ENCODE assay signal across 9 mouse cellular contexts in genomic region chr7:19226817-19227797, GRCm38 (mm10). TPM values are rescaled to one million over a fixed set of nuclear protein-coding genes. Genes with fewer than 3 reads are reported as not detected.
A peak's percentile ranks its signal among the peaks of the same experiment; 100 is the strongest.
DNase-seq lines count a peak whose midpoint lies in the region; ATAC-seq and TF ChIP-seq lines count a peak whose summit lies in the region.
"Had no signal": no experiment of that assay in that cellular context is flagged by ENCODE, and none has a peak within 500 bp of the region (broad histone marks: within the 10 kb centered on the region; RNA-seq: fewer than 3 reads in every experiment).

No protein-coding gene starts in this region.

- H3K9me3 ChIP-seq in ES-Bruce4 (replicated peaks; ENCODE audit: control insufficient read depth, insufficient read depth, low read length, poor library complexity, severe bottlenecking) = no peaks in the 10 kb centered on the region
- no peaks in the 10 kb centered on the region for H3K9me3 ChIP-seq in neural tube, embryonic 12.5 days

- H3K27me3 ChIP-seq in ES-Bruce4 (ENCODE audit: control insufficient read depth, insufficient read depth, low read length, poor library complexity, severe bottlenecking) = no peaks in the 10 kb centered on the region
- no peaks in the 10 kb centered on the region for H3K27me3 ChIP-seq in liver, adult 2 months (ENCODE audit: control insufficient read depth, insufficient read depth, low read length)
- H3K27me3 ChIP-seq in neural tube, embryonic 12.5 days (replicated peaks) = no peaks in the 10 kb centered on the region

- DNase-seq in 416B (ENCODE audit: low read depth) = peak; percentile 22
- peak; percentile 50 to 55 for DNase-seq in heart, adult 18-20 months
- DNase-seq in kidney, adult 9 months = peak; percentile 59
- DNase-seq in liver, adult 2 months (ENCODE audit: extremely low read depth, low read depth, low spot score) = no peak
- no peak for DNase-seq in yolk sac, embryonic 10.5 days (ENCODE audit: low spot score)

- TF ChIP-seq CTCF in ES-Bruce4 (IDR thresholded peaks at IDR 0.05; ENCODE audit: low read depth, low read length) = no peak
- 0 out of 2 replicates have a peak, but pooled peaks have one; percentile 0 for TF ChIP-seq CTCF in liver, adult 2 months (IDR thresholded peaks at IDR 0.05; ENCODE audit: low read depth, low read length)

- H3K27ac ChIP-seq in ES-Bruce4 (ENCODE audit: insufficient read depth, low read length) = peak overlapping the region; percentile 73
- H3K27ac ChIP-seq in liver, adult 2 months (replicated peaks; ENCODE audit: insufficient read depth, low read depth, low read length) = peak overlapping the region; percentile 63
- peak overlapping the region; percentile 58 for H3K27ac ChIP-seq in neural tube, embryonic 12.5 days

- peaks cover 7% of the 10 kb centered on the region; the same call in 1 of the 2 replicates for H3K79me2 ChIP-seq in liver, adult 2 months (ENCODE audit: control insufficient read depth, insufficient read depth, low read length)

- peak overlapping the region; percentile 86 for H3K4me2 ChIP-seq in neural tube, embryonic 12.5 days (replicated peaks)

- H3K4me1 ChIP-seq in ES-Bruce4 (ENCODE audit: control insufficient read depth, insufficient read depth, low read length) = no peaks in the 10 kb centered on the region
- H3K4me1 ChIP-seq in liver, adult 2 months (ENCODE audit: control insufficient read depth, insufficient read depth, low read length) = peaks cover 25% of the 10 kb centered on the region
- peaks cover 17% of the 10 kb centered on the region for H3K4me1 ChIP-seq in neural tube, embryonic 12.5 days

- peak overlapping the region; percentile 88 for H3K4me3 ChIP-seq in ES-Bruce4 (ENCODE audit: low read depth, low read length)
- peak overlapping the region; percentile 69 for H3K4me3 ChIP-seq in liver, adult 2 months (ENCODE audit: insufficient read depth, low read depth, low read length)
- peak overlapping the region; percentile 55 for H3K4me3 ChIP-seq in neural tube, embryonic 12.5 days

- WGBS in liver, adult 2 months = 24% methylated on average over 20 of the region's 20 CpGs
- WGBS in neural tube, embryonic 12.5 days = 20% methylated on average over 20 of the region's 20 CpGs

- TF ChIP-seq POLR2A in ES-Bruce4 (IDR thresholded peaks at IDR 0.05; ENCODE audit: insufficient read depth, low read length) = no peak
- TF ChIP-seq POLR2A in liver, adult 2 months (IDR thresholded peaks at IDR 0.05; ENCODE audit: extremely low read depth, insufficient read depth, low read length) = no peak

- H3K36me3 ChIP-seq in ES-Bruce4 (ENCODE audit: control insufficient read depth, insufficient read depth, low read length, poor library complexity, severe bottlenecking) = no peaks in the 10 kb centered on the region
- no peaks in the 10 kb centered on the region for H3K36me3 ChIP-seq in liver, adult 2 months (ENCODE audit: control insufficient read depth, insufficient read depth, low read length)
- H3K36me3 ChIP-seq in neural tube, embryonic 12.5 days = peaks cover 13% of the 10 kb centered on the region

- peak overlapping the region; percentile 52 for H3K9ac ChIP-seq in ES-Bruce4 (ENCODE audit: low read depth, poor library complexity, severe bottlenecking)
- peak overlapping the region; percentile 72 for H3K9ac ChIP-seq in liver, adult 2 months (ENCODE audit: low read depth, low read length)
- H3K9ac ChIP-seq in neural tube, embryonic 12.5 days = peak overlapping the region; percentile 62

- ATAC-seq in common myeloid progenitor, adult 5-6 weeks (replicated peaks; ENCODE audit: low read depth, poor library complexity, severe bottlenecking) = peak; percentile 19
- peak; percentile 19 for ATAC-seq in neural tube, embryonic 12.5 days (ENCODE audit: low FRiP score, low read depth)

- no peak for TF ChIP-seq EP300 in ES-Bruce4 (IDR thresholded peaks at IDR 0.05; ENCODE audit: insufficient read depth, low read depth, low read length)

RNA-seq across cellular contexts. Expression of gene Opa3, which starts 1.0 kb away (rescaled TPM):
- polyA plus RNA-seq in ES-Bruce4 (2011; ENCODE audit: insufficient read depth, insufficient read length, low read depth, missing spikeins) = 22.3 and 24.8 TPM in 2 replicates
- total RNA-seq in common myeloid progenitor, adult 5-6 weeks (2017) = 22.4 and 24.0 TPM in 2 replicates
- 10 to 100 TPM; 65.1 to 70.8 TPM for total RNA-seq in heart, adult 18-20 months (2021)
- total RNA-seq in liver, adult 2 months (2014; rRNA removed) = 12.9 and 16.0 TPM in 2 replicates
- 34.1 and 40.4 TPM in 2 replicates for polyA plus RNA-seq in liver, adult 2 months (2012; rRNA removed)
- 42.1 and 43.9 TPM in 2 replicates for polyA plus RNA-seq in neural tube, embryonic 12.5 days (2016; fragmentation: Nextera tagmentation; extraction: Ambion mirVana)

RNA-seq across cellular contexts. Expression of gene Gpr4, which starts 14.8 kb away (rescaled TPM):
- 3.3 and 5.1 TPM in 2 replicates for polyA plus RNA-seq in ES-Bruce4 (2011; ENCODE audit: insufficient read depth, insufficient read length, low read depth, missing spikeins)
- not detected in 2 replicates for total RNA-seq in common myeloid progenitor, adult 5-6 weeks (2017)
- total RNA-seq in heart, adult 18-20 months (2021) = 1 to 10 TPM; 5.5 to 7.1 TPM
- 0.09 and 0.40 TPM in 2 replicates for total RNA-seq in liver, adult 2 months (2014; rRNA removed)
- polyA plus RNA-seq in liver, adult 2 months (2012; rRNA removed) = 1.8 and 2.7 TPM in 2 replicates
- polyA plus RNA-seq in neural tube, embryonic 12.5 days (2016; fragmentation: Nextera tagmentation; extraction: Ambion mirVana) = 1.9 and 2.3 TPM in 2 replicates

RNA-seq across cellular contexts. Expression of gene Vasp, which starts 44.5 kb away (rescaled TPM):
- 75.7 and 90.0 TPM in 2 replicates for polyA plus RNA-seq in ES-Bruce4 (2011; ENCODE audit: insufficient read depth, insufficient read length, low read depth, missing spikeins)
- 47.6 and 61.7 TPM in 2 replicates for total RNA-seq in common myeloid progenitor, adult 5-6 weeks (2017)
- 10 to 100 TPM; 26.7 to 27.7 TPM for total RNA-seq in heart, adult 18-20 months (2021)
- total RNA-seq in liver, adult 2 months (2014; rRNA removed) = 6.3 and 11.3 TPM in 2 replicates
- 24.2 and 37.1 TPM in 2 replicates for polyA plus RNA-seq in liver, adult 2 months (2012; rRNA removed)
- 53.4 and 56.3 TPM in 2 replicates for polyA plus RNA-seq in neural tube, embryonic 12.5 days (2016; fragmentation: Nextera tagmentation; extraction: Ambion mirVana)

RNA-seq across cellular contexts. Expression of gene Eml2, which starts 50.9 kb away (rescaled TPM):
- polyA plus RNA-seq in ES-Bruce4 (2011; ENCODE audit: insufficient read depth, insufficient read length, low read depth, missing spikeins) = 63.3 and 64.4 TPM in 2 replicates
- total RNA-seq in common myeloid progenitor, adult 5-6 weeks (2017) = 10.6 and 15.9 TPM in 2 replicates
- 10 to 100 TPM; 36.7 to 38.7 TPM for total RNA-seq in heart, adult 18-20 months (2021)
- total RNA-seq in liver, adult 2 months (2014; rRNA removed) = 9.8 and 11.1 TPM in 2 replicates
- polyA plus RNA-seq in liver, adult 2 months (2012; rRNA removed) = 9.7 and 12.2 TPM in 2 replicates
- polyA plus RNA-seq in neural tube, embryonic 12.5 days (2016; fragmentation: Nextera tagmentation; extraction: Ambion mirVana) = 5.1 and 6.6 TPM in 2 replicates

RNA-seq across cellular contexts. Expression of gene Ppm1n, which starts 52.8 kb away (rescaled TPM):
- polyA plus RNA-seq in ES-Bruce4 (2011; ENCODE audit: insufficient read depth, insufficient read length, low read depth, missing spikeins) = 5.7 and 6.1 TPM in 2 replicates
- not detected in 2 replicates for total RNA-seq in common myeloid progenitor, adult 5-6 weeks (2017)
- total RNA-seq in heart, adult 18-20 months (2021) = not detected
- total RNA-seq in liver, adult 2 months (2014; rRNA removed) = 0.20 TPM in 1 of 2 replicates, not detected in the other
- 0.13 TPM in 1 of 2 replicates, not detected in the other for polyA plus RNA-seq in liver, adult 2 months (2012; rRNA removed)
- 0.20 TPM in 1 of 2 replicates, not detected in the other for polyA plus RNA-seq in neural tube, embryonic 12.5 days (2016; fragmentation: Nextera tagmentation; extraction: Ambion mirVana)
- total RNA-seq: gastrocnemius, postnatal 4 days had no signal

Comparison
In these comparisons a context has a peak if more than half of its experiments do, and no peak if none do; other contexts are left out.
1. DNase-seq: peak in 416B (single experiment), heart, adult 18-20 months (2 of 2) and kidney, adult 9 months (single experiment); none in liver, adult 2 months (single experiment) and yolk sac, embryonic 10.5 days (single experiment).
2. Peak in every context shown above with its lines, with median percentiles within 50 percentile points of each other: H3K27ac ChIP-seq, H3K4me3 ChIP-seq and H3K9ac ChIP-seq.